Mouse (Mus musculus) central nervous system, embryonic 14 days (tissue): ENCODE data around the gene Sypl. TPM values are rescaled to one million over a fixed set of nuclear protein-coding genes. Genes with fewer than 3 reads are reported as not detected.

Experiments
- polyA plus RNA-seq: library from polyadenylated mRNA; depleted of rRNA; stranded (reverse); fragments of >200 nt; gene quantifications from 2 replicates; pipeline ENCODE4 v1.2.3, GENCODE M21; 2012; rRNA removed

Sypl gene
- 26.3 and 29.6 TPM in 2 replicates for polyA plus RNA-seq

DNA sequence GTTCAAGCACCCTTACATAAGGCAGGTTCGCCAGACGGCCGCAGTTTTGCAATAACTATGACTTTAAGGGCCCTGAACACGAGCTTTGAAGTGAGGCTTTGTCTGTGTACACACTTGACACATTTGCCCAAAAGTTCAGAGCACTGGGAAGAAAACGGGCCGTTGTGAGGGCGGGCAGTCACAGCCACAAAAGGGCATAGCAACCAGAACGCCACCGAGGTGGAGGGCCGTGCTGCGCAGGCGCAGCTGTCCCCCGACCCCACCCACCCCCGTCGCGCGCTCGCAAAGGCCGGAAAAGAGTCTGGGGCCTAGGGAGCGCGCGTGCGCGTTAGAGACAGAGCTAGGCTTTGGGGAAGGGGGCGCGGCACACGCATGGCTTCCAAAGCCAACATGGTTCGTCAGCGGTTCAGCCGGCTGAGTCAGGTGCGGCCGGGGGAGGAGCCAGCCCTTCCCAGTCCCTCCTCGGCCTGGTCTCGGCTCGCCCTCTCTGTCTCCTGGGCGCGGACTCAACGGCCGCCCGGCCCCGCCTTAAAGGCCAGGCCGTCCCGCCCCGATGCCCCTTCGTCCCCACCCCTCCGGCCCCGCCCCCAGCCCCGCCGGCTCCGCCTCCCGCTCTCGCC, at the start of gene Sypl:
Gene Sypl, plus strand, starts transcription at position 296 of the 620 bp plus-strand sequence.

Other genes with a start within 250 kb of the Sypl start
- gene Nampt, start 134.3 kb upstream of the Sypl start, polyA plus RNA-seq, result 23.7 and 28.1 TPM in 2 replicates
- 0.17 and 0.30 TPM in 2 replicates for gene Cdhr3, start 139.0 kb downstream of the Sypl start, polyA plus RNA-seq
- 32.0 and 35.4 TPM in 2 replicates for gene Atxn7l1, start 193.8 kb downstream of the Sypl start, polyA plus RNA-seq